ENCODE assay signal across 8 mouse cellular contexts in the genomic region with DNA sequence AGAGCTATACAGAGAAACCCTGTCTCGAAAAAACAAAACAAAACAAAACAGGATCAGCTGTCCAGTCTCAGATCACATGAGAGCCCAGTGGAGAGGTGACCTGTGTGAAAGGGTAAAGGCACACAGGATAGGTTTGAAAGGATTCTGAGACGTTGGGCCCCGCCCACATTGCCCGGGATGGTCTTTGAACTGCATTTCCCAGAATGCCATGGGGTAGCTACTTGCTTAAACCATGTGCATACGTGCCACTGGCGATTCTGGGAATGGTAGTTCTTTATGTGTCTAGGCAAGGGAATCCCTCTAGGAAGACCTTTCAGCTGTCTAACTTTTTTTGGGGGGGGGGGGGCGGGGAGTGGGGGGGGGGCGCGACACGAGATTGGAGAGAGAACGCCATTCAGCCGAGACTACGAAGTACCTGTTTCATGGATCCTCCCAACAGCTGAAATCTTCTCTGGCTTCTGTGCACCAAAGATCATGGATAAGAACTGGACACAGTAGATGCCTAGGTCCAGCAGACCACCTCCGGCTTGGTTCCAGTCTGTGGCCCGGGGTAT. TPM values are rescaled to one million over a fixed set of nuclear protein-coding genes. Genes with fewer than 3 reads are reported as not detected.
DNase-seq lines count a peak whose midpoint lies in the region; ATAC-seq and TF ChIP-seq lines count a peak whose summit lies in the region.

A gene (plus strand): TSS at position 504 of the 554 bp plus-strand sequence.

- no peak within 1 kb of the TSS for H3K9ac ChIP-seq in MEL (ENCODE audit: control insufficient read depth, low read depth, low read length, poor library complexity, severe bottlenecking)
- H3K9ac ChIP-seq in embryonic facial prominence, embryonic 15.5 days = no peak within 1 kb of the TSS
- H3K9ac ChIP-seq in hindbrain, embryonic 12.5 days = no peak within 1 kb of the TSS

- H3K4me2 ChIP-seq in embryonic facial prominence, embryonic 15.5 days (replicated peaks) = no peak within 1 kb of the TSS
- no peak within 1 kb of the TSS for H3K4me2 ChIP-seq in hindbrain, embryonic 12.5 days (replicated peaks)

- no peaks in the 10 kb centered on the region for H3K9me3 ChIP-seq in MEL (replicated peaks; ENCODE audit: insufficient read depth, low read length)
- no peaks in the 10 kb centered on the region for H3K9me3 ChIP-seq in embryonic facial prominence, embryonic 15.5 days (replicated peaks)
- no peaks in the 10 kb centered on the region for H3K9me3 ChIP-seq in hindbrain, embryonic 12.5 days (replicated peaks)

- H3K27me3 ChIP-seq in MEL (ENCODE audit: control insufficient read depth in 1 of 2, insufficient read depth in 2 of 2, low read length in 2 of 2) = no peaks in the 10 kb centered on the region
- H3K27me3 ChIP-seq in embryonic facial prominence, embryonic 15.5 days = no peaks in the 10 kb centered on the region
- H3K27me3 ChIP-seq in hindbrain, embryonic 12.5 days = no peaks in the 10 kb centered on the region

- H3K36me3 ChIP-seq in MEL (ENCODE audit: control insufficient read depth in 1 of 2, insufficient read depth in 2 of 2, low read length in 2 of 2) = peaks cover 0 to 12% of the 10 kb centered on the region in 2 experiments; a peak in 2 of 4 replicates
- H3K36me3 ChIP-seq in embryonic facial prominence, embryonic 15.5 days = no peaks in the 10 kb centered on the region
- H3K36me3 ChIP-seq in hindbrain, embryonic 12.5 days = no peaks in the 10 kb centered on the region

- peaks cover 2 to 18% of the 10 kb centered on the region in 2 experiments; a peak in 3 of 4 replicates for H3K4me1 ChIP-seq in MEL (ENCODE audit: control insufficient read depth in 1 of 2, insufficient read depth in 2 of 2, low read length in 2 of 2)
- no peaks in the 10 kb centered on the region for H3K4me1 ChIP-seq in embryonic facial prominence, embryonic 15.5 days
- H3K4me1 ChIP-seq in hindbrain, embryonic 12.5 days = no peaks in the 10 kb centered on the region

- TF ChIP-seq RAD21 in MEL (IDR thresholded peaks at IDR 0.05; ENCODE audit: low read depth, low read length) = no peak

- peak within 1 kb of the TSS in 1 of 2 experiments; percentile 7; a peak in 1 of 4 replicates for H3K4me3 ChIP-seq in MEL (ENCODE audit: control insufficient read depth in 1 of 2, insufficient read depth in 1 of 2, low read depth in 2 of 2, low read length in 2 of 2)
- H3K4me3 ChIP-seq in embryonic facial prominence, embryonic 15.5 days (replicated peaks) = no peak within 1 kb of the TSS
- no peak within 1 kb of the TSS for H3K4me3 ChIP-seq in hindbrain, embryonic 12.5 days

- no peak for TF ChIP-seq CTCF in MEL (IDR thresholded peaks at IDR 0.05 in 2 of 3, conservative IDR thresholded peaks at IDR 0.05 in 1 of 3; ENCODE audit: control insufficient read depth in 1 of 3, insufficient read depth in 1 of 3, low read depth in 2 of 3, low read length in 3 of 3, poor library complexity in 1 of 3, severe bottlenecking in 1 of 3)

- peak; percentile 49; the same call in 1 of the 2 replicates for ATAC-seq in embryonic facial prominence, embryonic 15.5 days (ENCODE audit: insufficient number of reproducible peaks, low FRiP score, low TSS enrichment, low read depth)
- peak; percentile 77 for ATAC-seq in hindbrain, embryonic 12.5 days (ENCODE audit: low FRiP score)

- TF ChIP-seq EP300 in MEL (IDR thresholded peaks at IDR 0.05; ENCODE audit: low read depth in 1 of 2, low read length in 2 of 2) = no peak

- H3K27ac ChIP-seq in MEL (ENCODE audit: control insufficient read depth, low read depth, low read length) = peak within 1 kb of the TSS; percentile 5; the same call in 1 of the 2 replicates
- no peak within 1 kb of the TSS for H3K27ac ChIP-seq in embryonic facial prominence, embryonic 15.5 days (replicated peaks)
- no peak within 1 kb of the TSS for H3K27ac ChIP-seq in hindbrain, embryonic 12.5 days

- TF ChIP-seq POLR2A in MEL (IDR thresholded peaks at IDR 0.05; ENCODE audit: control insufficient read depth in 1 of 2, insufficient read depth in 1 of 2, low read depth in 1 of 2, low read length in 2 of 2, poor library complexity in 1 of 2) = no peak

- 52% methylated on average over 15 of the region's 15 CpGs for WGBS in embryonic facial prominence, embryonic 15.5 days
- 53% methylated on average over 15 of the region's 15 CpGs for WGBS in hindbrain, embryonic 12.5 days

- no peaks in the 10 kb centered on the region for H3K79me2 ChIP-seq in MEL (ENCODE audit: control insufficient read depth, insufficient read depth, low read length, poor library complexity)

- DNase-seq in A20 (ENCODE audit: low read depth, low spot score) (peak; percentile 62), MEL (ENCODE audit: low read depth, low spot score) (peak; percentile 90)
- peak; percentile 61 to 69 for DNase-seq in layer of hippocampus, postnatal 10 days (ENCODE audit: low spot score in 2 of 2)
- DNase-seq in lung, postnatal 25 days (ENCODE audit: low spot score) = peak; percentile 72
- peak; percentile 71 to 77 for DNase-seq in right cerebral cortex, adult 2 months (ENCODE audit: low spot score in 2 of 2)
- DNase-seq in urinary bladder, postnatal 10 days (ENCODE audit: low spot score) = no peak

TF ChIP-seq in MEL, 35 proteins besides CTCF, POLR2A, EP300 and RAD21:
- no peak for TF ChIP-seq USF2 (IDR thresholded peaks at IDR 0.05; ENCODE audit: borderline replicate concordance in 1 of 2, insufficient read depth in 1 of 2, low read depth in 1 of 2, low read length in 2 of 2)
- no peak for TF ChIP-seq USF1 (IDR thresholded peaks at IDR 0.05; ENCODE audit: low read depth, low read length)
- TF ChIP-seq KAT2A (conservative IDR thresholded peaks at IDR 0.05; ENCODE audit: low read depth, low read length) = no peak; the same call in none of the 2 replicates
- peak; percentile 93 for TF ChIP-seq HCFC1 (IDR thresholded peaks at IDR 0.05; ENCODE audit: low read depth, low read length)
- TF ChIP-seq JUND (IDR thresholded peaks at IDR 0.05; ENCODE audit: low read depth, low read length) = no peak

RNA-seq across cellular contexts. Expression of the gene that starts here (rescaled TPM):
- total RNA-seq in MEL (2012; rRNA removed) = 0.56 and 1.1 TPM in 2 replicates
- 1 to 10 TPM in 1 of 2 experiments, not detected in 1; 1.2 TPM for polyA plus RNA-seq in MEL (2012; ENCODE audit: insufficient read depth in 1 of 2, insufficient read length in 2 of 2, low read depth in 1 of 2, low replicate concordance in 2 of 2, missing spikeins in 1 of 2)
- polyA plus RNA-seq in embryonic facial prominence, embryonic 15.5 days (2015; fragmentation: Nextera tagmentation; extraction: Ambion mirVana) = 1.1 and 1.8 TPM in 2 replicates
- polyA plus RNA-seq in hindbrain, embryonic 12.5 days (2016; fragmentation: Nextera tagmentation; extraction: Ambion mirVana) = 0.13 and 0.54 TPM in 2 replicates
- total RNA-seq in layer of hippocampus, postnatal 10 days (2021) = under 1 TPM in 1 of 2 experiments, not detected in 1; 0.23 TPM

Comparison
In these comparisons a context has a peak if more than half of its experiments do, and no peak if none do; other contexts are left out.
1. Peak in ATAC-seq in hindbrain, embryonic 12.5 days; RNA of the gene not detected or under 1 TPM.
2. Peak in DNase-seq in layer of hippocampus, postnatal 10 days; RNA of the gene not detected or under 1 TPM.